Mouse (Mus musculus) CH12.LX (cell line): Measurements from ENCODE around the gene Mrpl48.

Experiments used
- CTCF ChIP-seq, 2 experiments: IDR thresholded peaks in 1 of 2; conservative IDR thresholded peaks in 1 of 2; 2 replicates each; pipeline ENCODE4 v1.5.1; 2011 to 2012; ENCODE audit warnings: low read depth in 2 of 2, low read length in 2 of 2, improper control_type of control experiment in 1 of 2, inconsistent platforms in 1 of 2, mild to moderate bottlenecking in 1 of 2, moderate library complexity in 1 of 2
- E2F4 ChIP-seq: IDR thresholded peaks from 2 replicates; pipeline ENCODE4 v1.6.1; 2011; ENCODE audit warnings: low read depth, low read length, improper control_type of control experiment; ENCODE audit not compliant: insufficient replicate concordance
- HCFC1 ChIP-seq: IDR thresholded peaks from 2 replicates; pipeline ENCODE4 v1.6.1; 2012; ENCODE audit warnings: low read depth, mild to moderate bottlenecking, inconsistent platforms, low read length, improper control_type of control experiment
- JUN ChIP-seq: IDR thresholded peaks from 2 replicates; pipeline ENCODE4 v1.6.1; 2011; ENCODE audit warnings: low read depth, mild to moderate bottlenecking, low read length, improper control_type of control experiment, moderate library complexity; ENCODE audit not compliant: insufficient read depth
- POLR2A ChIP-seq: IDR thresholded peaks from 2 replicates; pipeline ENCODE4 v1.6.1; 2011; ENCODE audit warnings: low read depth, mild to moderate bottlenecking, improper control_type of control experiment, low read length
- POLR2AphosphoS2 ChIP-seq: IDR thresholded peaks from 2 replicates; pipeline ENCODE4 v1.6.1; 2011; ENCODE audit warnings: low read depth, low read length, improper control_type of control experiment
- TCF12 ChIP-seq: IDR thresholded peaks from 2 replicates; pipeline ENCODE4 v1.6.1; 2014; ENCODE audit warnings: low read depth, mild to moderate bottlenecking, inconsistent platforms, low read length, improper control_type of control experiment

- no peak for TF ChIP-seq POLR2AphosphoS2
- TF ChIP-seq CTCF (conservative IDR thresholded peaks at IDR 0.05 in 1 of 2, IDR thresholded peaks at IDR 0.05 in 1 of 2; ENCODE audit: low read depth in 2 of 2, low read length in 2 of 2): no peak
- no peak for TF ChIP-seq HCFC1
- no peak for TF ChIP-seq TCF12
- no peak for TF ChIP-seq JUN
- no peak for TF ChIP-seq E2F4
- TF ChIP-seq POLR2A: no peak
Observed at GRCm38 (mm10) chr7:100524669-100525068, 83.4 kb downstream of the Mrpl48 start.
